In the genomic region with DNA sequence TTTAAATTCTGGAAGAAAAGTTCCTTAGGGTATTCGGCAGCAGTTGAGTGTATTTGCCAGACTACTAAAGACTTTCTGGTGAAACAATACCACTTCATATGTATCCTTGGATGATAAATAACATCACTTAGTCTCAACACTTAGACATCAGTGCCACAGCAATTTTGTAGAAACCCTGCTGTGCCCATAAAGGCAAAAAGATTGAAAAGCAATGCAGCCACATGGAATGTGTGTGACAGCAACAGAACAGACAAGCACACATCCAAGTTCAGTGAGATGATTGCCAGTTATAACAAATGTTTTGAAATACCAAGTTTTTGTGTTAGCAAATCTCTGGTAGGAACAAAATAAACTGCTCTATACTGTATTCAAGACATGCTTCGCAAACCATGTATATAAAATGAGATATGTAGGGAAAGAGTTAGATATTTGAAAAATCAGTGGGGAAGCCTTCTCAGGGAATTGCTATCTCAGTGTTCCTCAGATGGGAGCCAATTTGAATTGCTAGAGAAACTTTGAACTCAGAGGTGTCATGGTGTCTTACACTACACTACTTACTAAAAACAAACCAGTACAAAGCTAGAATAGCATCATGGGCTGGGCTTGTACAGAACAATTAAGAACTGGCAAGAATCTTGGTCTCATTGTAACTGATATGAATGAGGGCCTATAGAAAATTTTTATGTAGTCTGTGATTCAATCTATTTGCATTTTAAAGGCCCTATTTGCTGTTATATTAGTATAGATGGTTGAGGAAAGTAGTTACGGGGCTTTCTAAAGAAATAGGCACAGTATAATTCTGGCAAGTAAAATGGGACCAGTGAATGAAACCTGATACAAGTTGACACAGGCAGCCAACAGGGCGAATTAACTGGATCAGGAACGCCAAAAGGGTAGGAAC, we compare ENCODE assay signal across 13 mouse cellular contexts.
"Had no signal": no experiment of that assay in that cellular context is flagged by ENCODE, and none has a peak within 500 bp of the region (broad histone marks: within the 10 kb centered on the region; RNA-seq: fewer than 3 reads in every experiment).

No protein-coding gene starts in this region.

- H3K4me1 ChIP-seq: kidney, embryonic 15.5 days; limb, embryonic 15.5 days; liver, embryonic 12.5 days; midbrain, embryonic 10.5 days; midbrain, embryonic 15.5 days; neural tube, embryonic 13.5 days had no signal

- H3K36me3 ChIP-seq: kidney, embryonic 15.5 days; limb, embryonic 15.5 days; liver, embryonic 12.5 days; midbrain, embryonic 10.5 days; midbrain, embryonic 15.5 days; neural tube, embryonic 13.5 days had no signal

- H3K4me2 ChIP-seq: kidney, embryonic 15.5 days; limb, embryonic 15.5 days; liver, embryonic 12.5 days; lung, embryonic 14.5 days; midbrain, embryonic 15.5 days; neural tube, embryonic 13.5 days had no signal

- ATAC-seq: liver, embryonic 12.5 days; midbrain, embryonic 15.5 days had no signal

- H3K4me3 ChIP-seq: kidney, embryonic 15.5 days; limb, embryonic 15.5 days; liver, embryonic 12.5 days; midbrain, embryonic 10.5 days; midbrain, embryonic 15.5 days; neural tube, embryonic 13.5 days had no signal

- H3K27ac ChIP-seq: kidney, embryonic 15.5 days; limb, embryonic 15.5 days; liver, embryonic 12.5 days; midbrain, embryonic 10.5 days; midbrain, embryonic 15.5 days; neural tube, embryonic 13.5 days; stomach, postnatal 0 days had no signal

- H3K9ac ChIP-seq: kidney, embryonic 15.5 days; limb, embryonic 15.5 days; liver, embryonic 12.5 days; lung, embryonic 14.5 days; midbrain, embryonic 15.5 days; neural tube, embryonic 13.5 days had no signal

- H3K9me3 ChIP-seq: kidney, embryonic 15.5 days; limb, embryonic 15.5 days; liver, embryonic 12.5 days; midbrain, embryonic 10.5 days; midbrain, embryonic 15.5 days; neural tube, embryonic 13.5 days had no signal

- DNase-seq: kidney, postnatal 14 days; layer of hippocampus, postnatal 36 days; lung, embryonic 14.5 days; lung, postnatal 10 days; lung, postnatal 4 days; thymus, postnatal 4 days had no signal

- H3K27me3 ChIP-seq: kidney, embryonic 15.5 days; limb, embryonic 15.5 days; liver, embryonic 12.5 days; midbrain, embryonic 15.5 days; neural tube, embryonic 13.5 days had no signal
